Mouse (Mus musculus): ENCODE measurements around the gene Smurf1. TPM values are rescaled to one million over a fixed set of nuclear protein-coding genes. Genes with fewer than 3 reads are reported as not detected.

Gene Smurf1
- total and polyA plus RNA-seq, 2 experiments from 2014 or later, result 22.6 to 58.1 TPM

DNA sequence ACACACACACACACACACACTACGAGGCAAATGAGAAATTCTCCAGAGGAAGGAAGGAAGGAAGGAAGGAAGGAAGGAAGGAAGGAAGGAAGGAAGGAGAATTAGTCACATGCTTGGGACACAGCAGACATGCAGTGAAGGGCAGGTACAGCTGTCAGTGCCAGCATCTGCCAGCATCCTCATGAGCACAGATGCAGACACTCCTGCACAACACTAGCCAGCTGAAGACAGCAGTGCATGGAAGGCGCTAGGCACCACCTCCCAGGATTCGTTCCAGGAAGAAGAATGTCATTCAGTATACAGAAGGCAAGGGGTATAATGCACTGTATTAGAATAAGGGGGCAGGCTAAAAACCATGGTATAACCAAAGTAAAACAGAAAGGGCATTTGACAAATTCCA lies 24.7 kb downstream of the Smurf1 start:
- 38% methylated on average over 3 of the region's 3 CpGs for WGBS
- Histone ChIP-seq H3K27ac (no peak overlapping the region), H3K27me3 (ENCODE audit: insufficient read depth, low read length) (no peaks in the 10 kb centered on the region), H3K4me2 (ENCODE audit: low read depth, low read length) (no peak overlapping the region), H3K4me1 (ENCODE audit: insufficient read depth, low read length) (peaks cover 8% of the 10 kb centered on the region), H3K36me3 (ENCODE audit: insufficient read depth, low read length) (no peaks in the 10 kb centered on the region), H3K4me3 (ENCODE audit: low read length) (no peak overlapping the region), H3K9ac (replicated peaks; ENCODE audit: low read length) (no peak overlapping the region), H3K9me3 (ENCODE audit: low read length) (no peaks in the 10 kb centered on the region)
- peak; percentile 57; the same call in 1 of the 2 replicates for ATAC-seq
- DNase-seq (ENCODE audit: low spot score), result no peak
- no peak for TF ChIP-seq CTCF (IDR thresholded peaks at IDR 0.05; ENCODE audit: low read depth)

DNA sequence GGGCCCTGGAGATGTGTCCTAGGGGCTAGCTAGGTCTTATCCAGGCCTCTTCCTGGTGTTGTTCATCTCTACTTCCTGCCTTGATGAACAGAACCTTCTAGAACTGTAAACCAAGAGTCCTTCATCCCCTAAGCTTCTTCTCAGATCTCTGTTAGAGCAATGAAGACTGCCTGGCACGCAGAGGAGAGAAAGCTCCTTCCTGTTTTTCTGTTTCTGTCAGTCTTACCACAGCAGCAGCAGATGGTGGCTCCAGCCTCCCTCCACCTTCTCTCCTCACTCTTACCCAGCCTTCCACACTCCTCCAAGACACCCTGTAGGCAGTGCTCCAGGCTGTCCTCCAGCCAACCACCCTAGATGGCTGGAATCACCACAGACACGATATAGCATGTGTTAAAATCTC lies 28.3 kb downstream of the Smurf1 start:
- no peak for TF ChIP-seq CTCF (IDR thresholded peaks at IDR 0.05; ENCODE audit: low read depth)
- WGBS, result 76% methylated on average over 2 of the region's 2 CpGs

DNA sequence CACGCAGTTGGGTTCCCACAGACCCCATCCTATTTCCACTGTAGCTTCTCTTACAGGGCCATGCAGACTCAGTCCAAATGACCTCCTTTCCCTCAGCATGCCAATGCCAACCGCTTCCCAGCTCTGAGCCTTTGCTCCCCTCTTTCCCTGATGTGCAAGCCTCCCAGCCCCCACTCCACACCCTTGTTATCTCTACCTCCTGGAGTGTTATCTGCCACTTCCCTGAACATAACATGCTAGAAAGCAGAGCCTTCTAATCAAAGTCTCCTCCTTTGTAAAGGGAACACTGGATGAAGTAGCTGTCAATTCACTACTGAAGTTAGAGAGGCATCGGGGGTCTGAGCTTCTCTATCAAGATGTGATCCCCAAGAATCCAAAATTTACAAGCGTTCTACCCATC lies 32.2 kb downstream of the Smurf1 start:
- DNase-seq (ENCODE audit: low spot score) (no peak), ATAC-seq (no peak)
- H3K9me3 ChIP-seq (ENCODE audit: low read length), result no peaks in the 10 kb centered on the region
- no peaks in the 10 kb centered on the region for H3K27me3 ChIP-seq (ENCODE audit: insufficient read depth, low read length)
- TF ChIP-seq CTCF (IDR thresholded peaks at IDR 0.05; ENCODE audit: low read depth), result no peak
- no peak overlapping the region for H3K27ac ChIP-seq
- H3K9ac ChIP-seq (replicated peaks; ENCODE audit: low read length), result no peak overlapping the region
- H3K4me1 ChIP-seq (ENCODE audit: insufficient read depth, low read length), result peaks cover 15% of the 10 kb centered on the region
- WGBS, result 77% methylated on average over 4 of the region's 4 CpGs
- no peaks in the 10 kb centered on the region for H3K36me3 ChIP-seq (ENCODE audit: insufficient read depth, low read length)
- no peak overlapping the region for H3K4me3 ChIP-seq (ENCODE audit: low read length)
- H3K4me2 ChIP-seq (ENCODE audit: low read depth, low read length), result no peak overlapping the region

More for the DNA sequence above, 28.3 kb downstream of the Smurf1 start:
- DNase-seq (ENCODE audit: low spot score) (no peak), ATAC-seq (no peak)
- H3K27ac ChIP-seq, result no peak overlapping the region
- H3K4me2 ChIP-seq (ENCODE audit: low read depth, low read length), result no peak overlapping the region
- no peak overlapping the region for H3K9ac ChIP-seq (replicated peaks; ENCODE audit: low read length)
- no peaks in the 10 kb centered on the region for H3K36me3 ChIP-seq (ENCODE audit: insufficient read depth, low read length)
- no peaks in the 10 kb centered on the region for H3K27me3 ChIP-seq (ENCODE audit: insufficient read depth, low read length)
- no peak overlapping the region for H3K4me3 ChIP-seq (ENCODE audit: low read length)
- H3K4me1 ChIP-seq (ENCODE audit: insufficient read depth, low read length), result peaks cover 8% of the 10 kb centered on the region
- H3K9me3 ChIP-seq (ENCODE audit: low read length), result no peaks in the 10 kb centered on the region

DNA sequence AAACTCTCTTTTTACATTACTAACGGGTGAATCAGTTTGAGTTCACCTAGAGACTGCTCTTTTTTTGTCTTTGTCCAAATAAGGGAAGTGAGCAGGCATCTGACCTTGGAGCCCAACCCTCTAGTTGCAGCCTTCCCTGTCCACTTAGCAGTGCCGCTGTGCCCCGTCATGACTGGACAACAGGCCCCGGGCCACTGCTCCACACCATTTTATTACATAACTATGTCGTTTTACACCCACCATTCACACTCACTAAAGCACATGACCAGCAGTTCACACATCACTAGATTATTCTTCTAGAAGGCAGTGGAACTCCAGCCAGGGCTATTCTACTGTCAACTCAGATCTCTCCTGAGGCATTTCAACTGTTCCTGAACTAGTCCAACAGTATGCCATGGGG lies 33.8 kb downstream of the Smurf1 start:
- no peak overlapping the region for H3K4me3 ChIP-seq (ENCODE audit: low read length)
- H3K36me3 ChIP-seq (ENCODE audit: insufficient read depth, low read length), result no peaks in the 10 kb centered on the region
- ATAC-seq, result no peak
- no peak overlapping the region for H3K9ac ChIP-seq (replicated peaks; ENCODE audit: low read length)
- DNase-seq (ENCODE audit: low spot score), result no peak
- no peak for TF ChIP-seq CTCF (IDR thresholded peaks at IDR 0.05; ENCODE audit: low read depth)
- H3K9me3 ChIP-seq (ENCODE audit: low read length), result no peaks in the 10 kb centered on the region
- WGBS, result 91% methylated on average over 5 of the region's 5 CpGs
- H3K27ac ChIP-seq, result no peak overlapping the region
- no peaks in the 10 kb centered on the region for H3K27me3 ChIP-seq (ENCODE audit: insufficient read depth, low read length)
- no peak overlapping the region for H3K4me2 ChIP-seq (ENCODE audit: low read depth, low read length)
- H3K4me1 ChIP-seq (ENCODE audit: insufficient read depth, low read length), result peaks cover 15% of the 10 kb centered on the region

DNA sequence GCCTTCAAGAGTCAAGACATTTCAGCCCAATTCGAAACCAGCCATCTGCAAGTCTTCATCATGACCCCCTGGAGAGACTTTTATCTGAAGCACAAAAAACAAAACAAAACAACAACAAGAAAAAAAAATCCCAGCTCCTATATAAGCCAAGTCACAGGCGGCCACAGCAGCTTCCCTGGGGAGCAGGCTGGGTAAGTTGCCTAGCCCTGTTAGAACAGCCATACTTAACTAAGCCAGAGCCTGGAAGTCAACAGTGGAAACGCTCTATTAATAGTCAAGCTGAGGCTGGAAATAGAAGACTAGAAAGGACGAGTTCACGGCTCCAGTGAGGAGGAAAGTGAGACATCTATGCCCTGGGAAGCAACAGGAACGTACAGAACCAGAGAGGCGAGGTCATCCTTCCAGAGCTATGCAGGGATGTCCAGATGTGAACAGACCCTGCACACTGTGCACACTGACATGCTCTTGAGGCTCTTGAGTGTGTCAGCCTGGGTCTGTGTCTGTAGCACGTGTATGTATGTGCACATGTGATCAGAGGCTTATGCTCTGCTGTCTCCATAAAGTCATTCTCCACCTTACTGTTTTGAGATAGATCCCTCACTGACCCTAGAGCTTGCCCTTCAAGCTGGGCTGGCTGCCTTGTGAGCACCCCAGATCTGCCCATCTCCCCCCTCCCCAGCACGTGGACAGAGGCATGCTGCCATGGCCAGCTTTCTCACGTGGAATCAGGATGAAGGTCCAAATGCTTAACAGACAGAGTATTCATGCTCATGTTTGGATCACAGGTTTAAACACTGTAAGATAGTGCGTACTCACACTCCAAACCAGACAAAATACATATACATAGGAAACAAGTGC lies 36.6 kb downstream of the Smurf1 start:
- H3K27ac ChIP-seq, result no peak overlapping the region
- ATAC-seq (no peak), DNase-seq (ENCODE audit: low spot score) (no peak)
- no peaks in the 10 kb centered on the region for H3K36me3 ChIP-seq (ENCODE audit: insufficient read depth, low read length)
- no peak for TF ChIP-seq CTCF (IDR thresholded peaks at IDR 0.05; ENCODE audit: low read depth)
- no peak overlapping the region for H3K4me2 ChIP-seq (ENCODE audit: low read depth, low read length)
- no peak overlapping the region for H3K4me3 ChIP-seq (ENCODE audit: low read length)
- WGBS, result 44% methylated on average over 11 of the region's 11 CpGs
- H3K4me1 ChIP-seq (ENCODE audit: insufficient read depth, low read length), result peaks cover 7% of the 10 kb centered on the region; the same call in 1 of the 2 replicates
- no peaks in the 10 kb centered on the region for H3K9me3 ChIP-seq (ENCODE audit: low read length)
- H3K9ac ChIP-seq (replicated peaks; ENCODE audit: low read length), result no peak overlapping the region
- H3K27me3 ChIP-seq (ENCODE audit: insufficient read depth, low read length), result no peaks in the 10 kb centered on the region

DNA sequence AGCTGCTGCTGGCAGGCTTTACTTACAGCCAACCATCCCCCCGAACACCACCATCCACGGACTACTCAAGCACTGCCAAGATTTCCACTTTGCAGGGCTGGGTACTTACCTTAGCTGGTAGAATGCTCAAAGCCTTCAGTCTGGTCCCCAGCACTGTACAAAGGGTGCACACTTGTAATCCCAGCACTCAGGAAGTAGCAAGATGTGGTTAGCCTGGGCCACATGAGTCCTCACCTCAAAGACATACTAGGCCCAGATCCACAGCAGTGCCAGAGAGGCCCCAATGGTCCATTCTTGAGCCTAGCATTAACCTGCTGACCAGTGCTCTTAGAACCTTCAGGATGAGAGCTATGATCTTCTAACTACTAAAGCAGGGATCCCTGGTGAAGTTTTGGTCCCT lies 39.4 kb downstream of the Smurf1 start:
- ATAC-seq, result no peak
- no peak overlapping the region for H3K27ac ChIP-seq
- 80% methylated on average over 2 of the region's 2 CpGs for WGBS
- H3K9ac ChIP-seq (replicated peaks; ENCODE audit: low read length), result no peak overlapping the region
- H3K9me3 ChIP-seq (ENCODE audit: low read length), result no peaks in the 10 kb centered on the region
- H3K4me1 ChIP-seq (ENCODE audit: insufficient read depth, low read length), result peaks cover 23% of the 10 kb centered on the region
- no peaks in the 10 kb centered on the region for H3K36me3 ChIP-seq (ENCODE audit: insufficient read depth, low read length)
- no peaks in the 10 kb centered on the region for H3K27me3 ChIP-seq (ENCODE audit: insufficient read depth, low read length)
- no peak overlapping the region for H3K4me3 ChIP-seq (ENCODE audit: low read length)
- no peak for TF ChIP-seq CTCF (IDR thresholded peaks at IDR 0.05; ENCODE audit: low read depth)
- DNase-seq (ENCODE audit: low spot score), result no peak
- no peak overlapping the region for H3K4me2 ChIP-seq (ENCODE audit: low read depth, low read length)

DNA sequence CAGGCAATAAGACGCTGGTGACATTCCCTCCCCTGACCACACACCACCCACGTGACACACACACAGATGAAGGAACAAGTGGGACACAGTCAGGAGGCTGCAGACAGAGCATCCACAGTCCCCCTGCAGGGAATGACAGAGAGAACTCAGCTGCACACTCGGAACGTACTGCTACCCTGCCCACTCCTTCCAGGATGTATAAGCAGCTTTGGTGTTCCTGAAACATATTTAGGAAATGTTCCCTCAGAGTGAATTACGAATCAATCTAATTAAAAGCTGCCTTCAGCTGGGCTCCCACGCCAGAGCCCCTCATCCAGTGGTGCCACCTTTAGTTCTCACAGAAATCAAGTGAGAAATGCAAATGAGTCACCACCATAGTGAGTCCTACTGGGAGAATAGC lies 42.3 kb downstream of the Smurf1 start:
- DNase-seq (ENCODE audit: low spot score), result peak; percentile 37
- H3K4me1 ChIP-seq (ENCODE audit: insufficient read depth, low read length), result peaks cover 19% of the 10 kb centered on the region
- ATAC-seq, result peak; percentile 73
- no peaks in the 10 kb centered on the region for H3K27me3 ChIP-seq (ENCODE audit: insufficient read depth, low read length)
- H3K4me3 ChIP-seq (ENCODE audit: low read length), result no peak overlapping the region
- no peak overlapping the region for H3K27ac ChIP-seq
- no peaks in the 10 kb centered on the region for H3K36me3 ChIP-seq (ENCODE audit: insufficient read depth, low read length)
- TF ChIP-seq CTCF (IDR thresholded peaks at IDR 0.05; ENCODE audit: low read depth), result no peak
- H3K9ac ChIP-seq (replicated peaks; ENCODE audit: low read length), result no peak overlapping the region
- H3K4me2 ChIP-seq (ENCODE audit: low read depth, low read length), result no peak overlapping the region
- no peaks in the 10 kb centered on the region for H3K9me3 ChIP-seq (ENCODE audit: low read length)
- 36% methylated on average over 6 of the region's 6 CpGs for WGBS
